Mouse (Mus musculus) hematopoietic stem cell, adult 5-6 weeks (primary cell): ENCODE results near the gene Wwox. TPM values are rescaled to one million over a fixed set of nuclear protein-coding genes. Genes with fewer than 3 reads are reported as not detected.
A peak's percentile ranks its signal among the peaks of the same experiment; 100 is the strongest.

Source experiments
- ATAC-seq, 2 experiments: fragments of 125-278 bp in 1 of 2; replicated peaks in 1 of 2; 2 replicates each; pipeline ENCODE4 v1.8.0; 2016 to 2017; ENCODE audit warnings: inconsistent platforms in 2 of 2, mild to moderate bottlenecking in 2 of 2, moderate number of reproducible peaks in 2 of 2, low read depth in 1 of 2, moderate TSS enrichment in 1 of 2; ENCODE audit not compliant: low FRiP score in 2 of 2, poor library complexity in 2 of 2, severe bottlenecking in 2 of 2, insufficient read depth in 1 of 2, low TSS enrichment in 1 of 2
- total RNA-seq: library from RNA; stranded (forward); fragments of 172-1452, 232-1000 nt; gene quantifications from 2 replicates; pipeline ENCODE4 v1.2.3, GENCODE M21; 2017

Wwox gene
- total RNA-seq, 1 experiment from 2014 or later = 15.0 TPM

- no peak for ATAC-seq
These were observed 777.3 kb downstream of the Wwox start for GRCm38 (mm10) chr8:115216801-115217200.

- ATAC-seq = no peak
These were observed 783.1 kb downstream of the Wwox start for GRCm38 (mm10) chr8:115222545-115222944.

- peak; percentile 33; a peak in 3 of 4 replicates for ATAC-seq
These were observed 787.5 kb downstream of the Wwox start for GRCm38 (mm10) chr8:115226781-115227583.

GRCm38 (mm10) chr8:115228903-115229302 lies 789.4 kb downstream of the Wwox start:
- peak; percentile 70 to 73; a peak in 3 of 4 replicates for ATAC-seq

- peak; percentile 97 to 99 for ATAC-seq
These were observed 794.6 kb downstream of the Wwox start for GRCm38 (mm10) chr8:115234068-115234467.

GRCm38 (mm10) chr8:115237596-115237995 lies 798.1 kb downstream of the Wwox start:
- ATAC-seq = no peak

- ATAC-seq = no peak
These were observed 804.1 kb downstream of the Wwox start for GRCm38 (mm10) chr8:115243465-115244027.

- no peak for ATAC-seq
These were observed 810.4 kb downstream of the Wwox start for GRCm38 (mm10) chr8:115249688-115250366.

GRCm38 (mm10) chr8:115255550-115255949 lies 816.1 kb downstream of the Wwox start:
- ATAC-seq = no peak

- ATAC-seq = no peak
These were observed 818.0 kb downstream of the Wwox start for GRCm38 (mm10) chr8:115257417-115257816.

- no peak for ATAC-seq
These were observed 820.4 kb downstream of the Wwox start for GRCm38 (mm10) chr8:115259806-115260205.

GRCm38 (mm10) chr8:115267196-115267595 lies 827.7 kb downstream of the Wwox start:
- ATAC-seq = no peak

GRCm38 (mm10) chr8:115269601-115270000 lies 830.1 kb downstream of the Wwox start:
- ATAC-seq = peak; percentile 37 to 39; a peak in 1 of 4 replicates

GRCm38 (mm10) chr8:115273976-115274375 lies 834.5 kb downstream of the Wwox start:
- ATAC-seq = no peak

GRCm38 (mm10) chr8:115276281-115276680 lies 836.8 kb downstream of the Wwox start:
- peak; percentile 90 to 96; a peak in 3 of 4 replicates for ATAC-seq

GRCm38 (mm10) chr8:115278291-115278690 lies 838.8 kb downstream of the Wwox start:
- no peak for ATAC-seq

GRCm38 (mm10) chr8:115290224-115290623 lies 850.8 kb downstream of the Wwox start:
- no peak for ATAC-seq

- ATAC-seq = no peak
These were observed 857.3 kb downstream of the Wwox start for GRCm38 (mm10) chr8:115296760-115297159.
